Mouse (Mus musculus): ENCODE data around the gene Hoxd12.
A peak's percentile ranks its signal among the peaks of the same experiment; 100 is the strongest.

The Hoxd12 gene

DNA sequence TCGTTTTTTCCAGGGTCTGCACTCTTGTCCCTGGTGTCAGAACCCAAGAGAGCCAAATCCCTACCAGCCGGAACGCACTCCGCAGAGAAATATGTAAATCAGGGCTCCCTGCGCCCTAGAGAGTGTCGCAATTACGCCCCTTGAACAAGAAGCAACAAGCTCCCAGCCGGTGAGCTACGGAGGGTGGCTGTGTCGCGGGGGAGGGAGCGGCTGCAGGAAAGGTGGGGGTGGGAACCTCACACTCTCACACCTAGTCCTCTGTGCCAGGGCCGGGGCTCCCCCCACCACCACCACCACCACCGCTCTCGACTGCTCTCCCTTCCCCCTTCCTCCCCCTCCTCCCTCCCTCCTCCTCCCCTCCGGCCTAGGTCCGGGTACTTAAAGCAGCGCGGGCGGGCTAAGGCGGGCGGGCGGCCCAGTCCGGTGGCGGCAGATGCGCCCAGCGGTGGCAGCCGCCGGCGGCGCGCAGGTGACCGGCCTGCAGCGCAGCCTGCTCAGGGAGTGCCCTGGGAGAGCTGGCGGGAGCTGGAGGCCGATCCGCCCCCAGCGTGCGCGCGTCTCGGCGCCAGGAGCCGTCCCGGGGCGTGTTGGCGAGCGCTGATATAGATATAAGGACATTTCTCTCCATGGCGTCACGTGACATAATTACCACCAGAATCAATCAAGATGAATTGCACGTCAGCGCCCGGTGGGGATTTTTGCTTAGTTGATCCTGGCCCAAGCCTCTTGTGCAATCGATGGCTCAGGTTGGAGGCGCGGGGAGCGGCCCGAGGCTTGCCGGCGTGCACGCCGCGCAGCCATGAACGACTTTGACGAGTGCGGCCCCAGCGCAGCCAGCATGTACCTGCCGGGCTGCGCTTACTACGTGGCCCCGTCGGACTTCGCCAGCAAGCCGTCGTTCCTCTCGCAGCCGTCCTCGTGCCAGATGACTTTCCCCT is 7.0 kb downstream of the Hoxd12 start:
- DNase-seq (ENCODE audit: low spot score in 2 of 2) = peak in 1 of 2 experiments; percentile 67

GRCm38 (mm10) chr2:74682796-74683195 is 8.0 kb downstream of the Hoxd12 start:
- no peak for DNase-seq (ENCODE audit: low spot score in 2 of 2)

GRCm38 (mm10) chr2:74683471-74683951 is 8.7 kb downstream of the Hoxd12 start:
- no peak for DNase-seq (ENCODE audit: low spot score in 2 of 2)

GRCm38 (mm10) chr2:74684106-74684505 is 9.3 kb downstream of the Hoxd12 start:
- DNase-seq (ENCODE audit: low spot score in 2 of 2) = no peak

DNA sequence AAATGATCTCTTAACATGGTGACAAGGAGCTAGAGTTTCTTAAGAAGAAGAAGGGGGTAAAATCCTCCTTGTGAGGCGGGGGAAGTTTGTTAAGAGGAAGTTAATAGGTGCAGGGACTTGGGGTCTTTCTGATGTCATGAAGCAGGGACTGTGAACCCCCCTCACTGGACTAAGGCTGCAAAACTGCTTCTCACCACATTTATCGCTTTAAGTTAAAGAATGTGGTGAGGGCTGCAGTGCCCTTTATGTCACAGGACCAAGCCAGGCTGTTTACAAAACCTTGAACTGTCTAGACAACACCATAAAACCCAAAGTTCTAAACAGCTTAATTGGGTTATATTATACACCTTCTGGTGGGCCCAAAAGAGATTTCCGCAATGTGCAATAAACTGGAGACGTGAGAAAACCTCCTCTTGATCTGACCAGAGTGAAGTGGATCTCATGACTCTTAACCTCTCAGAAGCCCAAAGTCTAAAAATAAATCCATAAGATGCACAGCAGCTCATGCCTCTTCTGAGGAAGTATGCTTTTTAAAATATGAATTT is 10.3 kb downstream of the Hoxd12 start:
- no peak for DNase-seq (ENCODE audit: low spot score in 2 of 2)

GRCm38 (mm10) chr2:74686301-74686987 is 11.6 kb downstream of the Hoxd12 start:
- no peak for DNase-seq (ENCODE audit: low spot score in 2 of 2)

GRCm38 (mm10) chr2:74686988-74687697 is 12.3 kb downstream of the Hoxd12 start:
- DNase-seq (ENCODE audit: low spot score in 2 of 2) = no peak

GRCm38 (mm10) chr2:74687698-74688555 is 13.1 kb downstream of the Hoxd12 start:
- DNase-seq (ENCODE audit: low spot score in 2 of 2) = no peak

DNA sequence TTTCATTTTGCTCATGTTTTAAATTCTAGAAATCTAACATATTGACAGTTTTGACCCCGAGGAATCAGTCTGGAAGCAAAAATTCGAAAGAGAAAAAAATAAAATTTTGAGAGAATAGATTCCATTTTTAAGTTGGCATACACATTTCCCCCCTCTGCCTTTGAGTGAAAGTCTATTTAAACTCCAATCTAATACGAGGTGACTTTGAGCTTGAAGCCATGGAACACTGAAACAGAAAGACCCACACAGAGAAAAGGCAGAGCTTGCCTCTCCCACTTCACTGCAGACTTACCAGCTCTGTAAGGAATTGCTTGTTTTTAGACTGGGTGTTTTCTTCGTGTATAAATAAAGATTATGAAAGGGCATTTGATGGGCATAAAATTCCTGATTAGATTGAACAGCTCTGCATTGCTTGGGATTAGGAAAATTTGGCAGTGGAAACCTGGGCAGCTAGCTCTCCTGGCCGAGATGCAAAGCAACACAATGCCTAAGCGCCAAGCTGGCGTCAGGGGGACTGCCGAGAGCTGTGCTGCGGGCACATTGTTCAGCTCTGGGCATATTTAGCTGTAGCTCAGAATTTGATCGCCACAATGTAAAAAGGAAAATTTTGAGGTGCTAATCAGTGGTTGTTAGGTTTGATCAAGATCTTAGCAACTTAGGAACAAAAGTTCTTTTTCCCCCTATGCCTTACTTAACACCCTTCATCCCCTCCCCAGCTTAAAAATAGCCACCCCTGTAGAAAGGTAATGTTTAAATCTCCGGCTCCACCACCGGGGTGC is 14.2 kb downstream of the Hoxd12 start:
- no peak for DNase-seq (ENCODE audit: low spot score in 2 of 2)

- DNase-seq (ENCODE audit: low spot score in 2 of 2) = no peak
Measured at GRCm38 (mm10) chr2:74689574-74690337, 14.9 kb downstream of the Hoxd12 start.

DNA sequence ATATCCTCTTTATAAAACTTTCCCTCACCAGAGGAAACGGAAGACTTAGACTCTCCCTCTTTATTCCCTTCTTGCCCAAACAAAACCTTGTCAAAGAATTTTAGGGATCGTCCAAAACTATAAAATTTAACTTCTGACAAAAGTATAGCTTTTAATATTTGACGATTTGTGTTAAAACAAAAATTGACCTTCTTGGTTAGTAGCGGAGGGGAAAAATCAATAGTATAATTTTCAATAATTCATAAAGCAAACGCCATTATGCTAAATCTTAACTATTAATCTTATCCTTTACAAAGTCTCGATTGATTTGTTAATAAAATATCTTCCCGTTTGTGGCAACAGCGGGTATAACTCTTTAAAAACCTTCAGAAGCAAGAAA is 15.5 kb downstream of the Hoxd12 start:
- no peak for DNase-seq (ENCODE audit: low spot score in 2 of 2)

DNA sequence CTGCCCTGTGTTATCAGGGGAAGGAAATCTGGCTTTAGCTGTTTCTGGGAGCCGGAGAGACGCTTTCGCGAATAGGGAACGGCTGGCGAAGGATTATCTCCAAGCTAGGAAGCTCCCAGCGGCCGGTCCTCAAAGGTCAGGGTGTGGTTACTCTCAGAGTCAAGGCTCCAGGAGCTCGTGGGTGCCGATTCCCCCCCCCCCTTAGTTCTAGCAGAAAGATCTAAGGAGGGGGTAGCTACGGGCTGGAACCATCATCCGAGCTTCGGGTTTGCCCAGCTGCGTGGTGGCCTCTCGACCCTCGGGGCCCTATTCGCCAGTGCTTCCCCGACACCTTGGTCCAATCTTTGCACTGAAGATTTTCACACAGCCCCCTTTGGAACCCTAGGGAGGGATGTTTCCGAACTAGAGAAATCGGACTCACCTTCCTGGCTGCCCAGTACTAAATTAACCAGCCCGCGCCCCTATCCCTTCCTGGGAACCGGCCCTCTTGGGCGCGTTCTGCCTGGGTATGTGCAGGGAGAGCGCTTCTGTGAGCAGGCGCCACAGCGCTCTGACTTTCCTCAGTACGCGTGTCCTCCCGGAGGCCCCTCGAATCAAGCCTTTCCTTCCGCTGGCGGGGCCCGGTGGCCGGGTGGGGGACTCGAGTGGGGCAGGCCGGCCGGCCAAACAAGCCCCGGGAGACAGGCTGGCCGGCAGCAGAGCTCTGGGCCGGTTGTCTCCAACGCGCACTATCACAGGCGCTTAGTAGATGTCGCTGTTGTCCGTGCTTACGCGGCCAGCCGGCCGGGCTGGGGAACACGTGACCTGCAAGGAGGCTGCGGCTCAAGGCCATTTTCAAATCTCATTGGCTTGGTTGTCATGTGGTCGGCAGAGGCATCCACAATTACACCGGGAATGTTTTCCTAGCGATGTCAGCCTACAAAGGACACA is 16.5 kb downstream of the Hoxd12 start, which contains the start of gene Hoxd10:
Gene Hoxd10, plus strand, starts transcription at position 903 of the 930 bp plus-strand sequence.
- DNase-seq (ENCODE audit: low spot score in 2 of 2) = peak; percentile 68 to 69

GRCm38 (mm10) chr2:74691995-74692807 is 17.4 kb downstream of the Hoxd12 start:
- DNase-seq (ENCODE audit: low spot score in 2 of 2) = no peak

- DNase-seq (ENCODE audit: low spot score in 2 of 2) = no peak
Measured at GRCm38 (mm10) chr2:74692808-74693431, 18.1 kb downstream of the Hoxd12 start.

DNA sequence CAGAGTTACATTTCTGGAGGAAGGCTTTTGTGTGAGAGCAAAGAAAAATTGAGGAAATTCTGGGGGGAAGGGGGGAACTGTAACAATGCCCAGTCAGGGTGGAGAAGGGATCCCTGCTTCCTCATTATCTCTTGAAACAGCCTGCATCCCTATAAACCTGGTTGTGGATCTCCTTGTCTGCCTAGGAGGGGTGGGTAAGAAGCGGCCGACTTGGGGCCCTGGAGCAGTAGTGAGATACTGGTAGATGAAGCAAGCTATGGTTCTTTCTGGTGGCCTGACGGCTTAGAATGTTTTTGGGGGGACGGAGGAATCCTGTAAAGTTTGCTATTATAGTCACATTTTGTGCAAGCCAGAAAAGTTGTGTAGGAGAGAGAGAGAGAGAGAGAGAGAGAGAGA is 18.6 kb downstream of the Hoxd12 start:
- no peak for DNase-seq (ENCODE audit: low spot score in 2 of 2)

DNA sequence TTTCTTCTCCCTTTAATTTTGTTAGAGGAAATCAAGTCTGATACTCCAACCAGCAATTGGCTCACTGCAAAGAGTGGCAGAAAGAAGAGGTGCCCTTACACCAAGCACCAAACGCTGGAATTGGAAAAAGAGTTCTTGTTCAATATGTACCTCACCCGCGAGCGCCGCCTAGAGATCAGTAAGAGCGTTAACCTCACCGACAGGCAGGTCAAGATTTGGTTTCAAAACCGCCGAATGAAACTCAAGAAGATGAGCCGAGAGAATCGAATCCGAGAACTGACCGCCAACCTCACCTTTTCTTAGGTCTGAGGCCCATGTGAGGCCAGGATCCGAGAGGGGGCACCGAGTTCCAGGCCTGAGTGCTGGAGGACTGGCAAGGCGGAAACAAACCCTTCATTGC is 19.3 kb downstream of the Hoxd12 start:
- DNase-seq (ENCODE audit: low spot score in 2 of 2) = no peak

DNA sequence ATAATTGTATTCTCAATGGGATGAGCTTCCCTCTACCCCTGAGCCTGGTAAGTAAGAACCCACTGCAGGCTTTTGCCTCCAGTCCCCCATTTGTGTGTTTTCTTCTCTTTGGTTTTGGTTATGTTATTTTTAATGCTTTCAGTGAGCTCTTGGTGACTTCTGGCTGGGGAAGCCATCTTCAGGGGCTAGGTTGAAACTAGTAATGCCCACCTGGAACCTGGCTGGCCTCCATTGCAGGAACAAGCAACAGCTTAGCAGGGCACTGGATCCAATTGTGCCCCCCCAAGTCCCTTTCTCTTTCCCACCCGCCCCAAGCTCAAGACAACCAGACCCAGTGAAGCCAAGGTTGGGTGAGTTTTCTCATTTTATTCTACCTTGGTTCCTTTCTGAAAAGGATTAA is 20.6 kb downstream of the Hoxd12 start:
- DNase-seq (ENCODE audit: low spot score in 2 of 2) = no peak
